In genomic region chr11:23497718-23498509, GRCm38 (mm10) we compare ENCODE assay signal across 8 mouse cellular contexts. TPM values are rescaled to one million over a fixed set of nuclear protein-coding genes. Genes with fewer than 3 reads are reported as not detected.
DNase-seq lines count a peak whose midpoint lies in the region; ATAC-seq and TF ChIP-seq lines count a peak whose summit lies in the region.

Gene Ahsa2, minus strand, starts transcription at chr11:23498030.

- no peak for TF ChIP-seq CTCF in bone marrow, adult 2 months (IDR thresholded peaks at IDR 0.05; ENCODE audit: control insufficient read depth, insufficient read depth, low read length)

- peak; percentile 98 for DNase-seq in 416B (ENCODE audit: low read depth)
- peak; percentile 99 for DNase-seq in heart, embryonic 10.5 days (ENCODE audit: low spot score)
- DNase-seq in liver: peak; percentile 100
- peak; percentile 99 for DNase-seq in spleen, postnatal 4 days (ENCODE audit: low spot score in 2 of 2)

- H3K9ac ChIP-seq in embryonic facial prominence, embryonic 15.5 days: peak within 1 kb of the TSS; percentile 93
- H3K9ac ChIP-seq in kidney, embryonic 15.5 days: peak within 1 kb of the TSS; percentile 89

- peak; percentile 96 for ATAC-seq in embryonic facial prominence, embryonic 15.5 days (ENCODE audit: insufficient number of reproducible peaks, low FRiP score, low TSS enrichment, low read depth)
- ATAC-seq in kidney, embryonic 15.5 days (replicated peaks; ENCODE audit: low FRiP score): peak; percentile 96
- ATAC-seq in monocyte, adult 5-6 weeks (replicated peaks; ENCODE audit: insufficient number of reproducible peaks, low FRiP score, low TSS enrichment, poor library complexity, severe bottlenecking): peak; percentile 86

- peaks cover 22% of the 10 kb centered on the region for H3K36me3 ChIP-seq in embryonic facial prominence, embryonic 15.5 days
- peaks cover 31% of the 10 kb centered on the region for H3K36me3 ChIP-seq in heart, embryonic 10.5 days
- peaks cover 25% of the 10 kb centered on the region for H3K36me3 ChIP-seq in kidney, embryonic 15.5 days

- peak within 1 kb of the TSS; percentile 94 for H3K4me3 ChIP-seq in bone marrow, adult 2 months (replicated peaks; ENCODE audit: control insufficient read depth, low read depth, low read length)
- peak within 1 kb of the TSS; percentile 91 for H3K4me3 ChIP-seq in embryonic facial prominence, embryonic 15.5 days (replicated peaks)
- peak within 1 kb of the TSS; percentile 84 for H3K4me3 ChIP-seq in heart, embryonic 10.5 days
- peak within 1 kb of the TSS; percentile 89 for H3K4me3 ChIP-seq in kidney, embryonic 15.5 days (replicated peaks)

- peaks cover 2% of the 10 kb centered on the region; the same call in 1 of the 2 replicates for H3K4me1 ChIP-seq in bone marrow, adult 2 months (ENCODE audit: control insufficient read depth, insufficient read depth, low read length)
- peaks cover 20% of the 10 kb centered on the region for H3K4me1 ChIP-seq in embryonic facial prominence, embryonic 15.5 days
- peaks cover 17% of the 10 kb centered on the region for H3K4me1 ChIP-seq in heart, embryonic 10.5 days
- H3K4me1 ChIP-seq in kidney, embryonic 15.5 days: peaks cover 22% of the 10 kb centered on the region

- peak within 1 kb of the TSS; percentile 87 for H3K27ac ChIP-seq in bone marrow, adult 2 months (ENCODE audit: control insufficient read depth, insufficient read depth, low read depth, low read length, poor library complexity)
- H3K27ac ChIP-seq in embryonic facial prominence, embryonic 15.5 days (replicated peaks): peak within 1 kb of the TSS; percentile 96
- H3K27ac ChIP-seq in heart, embryonic 10.5 days: peak within 1 kb of the TSS; percentile 97
- peak within 1 kb of the TSS; percentile 97 for H3K27ac ChIP-seq in kidney, embryonic 15.5 days

- no peaks in the 10 kb centered on the region for H3K9me3 ChIP-seq in embryonic facial prominence, embryonic 15.5 days (replicated peaks)
- no peaks in the 10 kb centered on the region for H3K9me3 ChIP-seq in heart, embryonic 10.5 days
- no peaks in the 10 kb centered on the region for H3K9me3 ChIP-seq in kidney, embryonic 15.5 days (replicated peaks)

- H3K27me3 ChIP-seq in embryonic facial prominence, embryonic 15.5 days: no peaks in the 10 kb centered on the region
- no peaks in the 10 kb centered on the region for H3K27me3 ChIP-seq in heart, embryonic 10.5 days (ENCODE audit: insufficient read depth, poor library complexity, severe bottlenecking)
- H3K27me3 ChIP-seq in kidney, embryonic 15.5 days: no peaks in the 10 kb centered on the region

- WGBS in bone marrow, adult 2 months: 2% methylated on average over 63 of the region's 66 CpGs
- WGBS in embryonic facial prominence, embryonic 15.5 days: under 1% methylated on average over 65 of the region's 66 CpGs
- WGBS in heart, embryonic 10.5 days: 1% methylated on average over 63 of the region's 66 CpGs
- WGBS in kidney, embryonic 15.5 days: under 1% methylated on average over 58 of the region's 66 CpGs

- TF ChIP-seq POLR2A in bone marrow, adult 2 months (IDR thresholded peaks at IDR 0.05; ENCODE audit: borderline replicate concordance, control insufficient read depth, low read depth, low read length): peak; percentile 55; the same call in 1 of the 2 replicates

- peak within 1 kb of the TSS; percentile 74 for H3K4me2 ChIP-seq in embryonic facial prominence, embryonic 15.5 days (replicated peaks)
- H3K4me2 ChIP-seq in kidney, embryonic 15.5 days: peak within 1 kb of the TSS; percentile 75

RNA-seq across cellular contexts. Expression of gene Ahsa2, which starts in this region (rescaled TPM):
- 23.3 and 54.0 TPM in 2 replicates for polyA plus RNA-seq in bone marrow, adult 2 months (2011; ENCODE audit: insufficient read depth, insufficient read length, low replicate concordance, missing spikeins)
- polyA plus RNA-seq in embryonic facial prominence, embryonic 15.5 days (2015; fragmentation: Nextera tagmentation; extraction: Ambion mirVana): 77.3 and 88.8 TPM in 2 replicates
- 75.9 and 94.8 TPM in 2 replicates for polyA plus RNA-seq in heart, embryonic 10.5 days (2016; fragmentation: Nextera tagmentation; extraction: Ambion mirVana)
- 75.5 and 86.8 TPM in 2 replicates for polyA plus RNA-seq in kidney, embryonic 15.5 days (2015; fragmentation: Nextera tagmentation; extraction: Ambion mirVana)
- total RNA-seq in monocyte, adult 5-6 weeks (2017): 42.0 to 77.0 TPM (median 63.2 TPM) in 3 replicates

Comparison
In these comparisons a context has a peak if more than half of its experiments do, and no peak if none do; other contexts are left out.
1. Peak in every context shown above with its lines: DNase-seq, ATAC-seq, H3K4me3 ChIP-seq and H3K27ac ChIP-seq.